Mouse (Mus musculus) lung, postnatal 0 days (tissue): Measurements from ENCODE around the gene Tmem108. TPM values are rescaled to one million over a fixed set of nuclear protein-coding genes. Genes with fewer than 3 reads are reported as not detected.

Source experiments
- ATAC-seq: fragments of 200-750 bp; cut with Nextera tagmentation; 2 replicates; pipeline ENCODE4 v1.8.0; 2017; ENCODE audit warnings: moderate library complexity
- DNase-seq: peaks from one replicate; pipeline ENCODE4 v3.0.0-alpha.2; 2016; ENCODE audit warnings: low spot score
- H3K27ac ChIP-seq: fragments of 300-500 bp; sonication (generic); 2 replicates; pipeline ENCODE4 v1.5.1; 2014; ENCODE audit warnings: antibody characterized with exemption, mild to moderate bottlenecking, low read length, mixed read lengths
- H3K27me3 ChIP-seq: fragments of 300-500 bp; sonication (generic); replicated peaks from 2 replicates; pipeline ENCODE4 v1.6.1; 2014; ENCODE audit warnings: low read length, mixed read lengths; ENCODE audit not compliant: insufficient read depth
- H3K36me3 ChIP-seq: fragments of 300-500 bp; sonication (generic); 2 replicates; pipeline ENCODE4 v1.6.1; 2014; ENCODE audit warnings: low read length, mixed read lengths; ENCODE audit not compliant: insufficient read depth
- H3K4me1 ChIP-seq: fragments of 300-500 bp; sonication (generic); 2 replicates; pipeline ENCODE4 v1.6.1; 2014; ENCODE audit warnings: antibody characterized with exemption, low read depth, low read length, mixed read lengths; ENCODE audit not compliant: insufficient read depth
- H3K4me2 ChIP-seq: fragments of 300-500 bp; sonication (generic); replicated peaks from 2 replicates; pipeline ENCODE4 v1.6.1; 2014; ENCODE audit warnings: low read depth, mild to moderate bottlenecking, low read length, moderate library complexity, mixed read lengths
- H3K4me3 ChIP-seq: fragments of 300-500 bp; sonication (generic); 2 replicates; pipeline ENCODE4 v1.5.1; 2014; ENCODE audit warnings: low read depth, low read length
- H3K9ac ChIP-seq: fragments of 300-500 bp; sonication (generic); replicated peaks from 2 replicates; pipeline ENCODE4 v1.6.1; 2014; ENCODE audit warnings: low read depth, mild to moderate bottlenecking
- H3K9me3 ChIP-seq: fragments of 300-500 bp; sonication (generic); 2 replicates; pipeline ENCODE4 v1.6.1; 2016; ENCODE audit warnings: low read length, mixed read lengths
- CTCF ChIP-seq: IDR thresholded peaks from 2 replicates; pipeline ENCODE4 v1.5.1; 2016; ENCODE audit warnings: antibody characterized with exemption, mild to moderate bottlenecking
- EP300 ChIP-seq: IDR thresholded peaks from 2 replicates; pipeline ENCODE4 v1.6.1; 2016; ENCODE audit warnings: antibody characterized with exemption, mild to moderate bottlenecking, control low read depth
- WGBS: fragments of 180-500 bp; shearing (Covaris S2); extraction: QIAGEN DNeasy Blood & Tissue Kit; methylation state at CpG from one replicate; pipeline ENCODE4 v1.1.7; 2014; 5-methylcytosine and 5-hydroxymethylcytosine counted together
- polyA plus RNA-seq: library from polyadenylated mRNA; unstranded; fragments of >200 nt; fragmentation: Nextera tagmentation; extraction: Ambion mirVana; gene quantifications from 2 replicates; pipeline ENCODE4 v1.2.1, GENCODE M21; 2015

Gene Tmem108
- polyA plus RNA-seq, 1 experiment from 2014 or later, result 7.3 TPM

DNA sequence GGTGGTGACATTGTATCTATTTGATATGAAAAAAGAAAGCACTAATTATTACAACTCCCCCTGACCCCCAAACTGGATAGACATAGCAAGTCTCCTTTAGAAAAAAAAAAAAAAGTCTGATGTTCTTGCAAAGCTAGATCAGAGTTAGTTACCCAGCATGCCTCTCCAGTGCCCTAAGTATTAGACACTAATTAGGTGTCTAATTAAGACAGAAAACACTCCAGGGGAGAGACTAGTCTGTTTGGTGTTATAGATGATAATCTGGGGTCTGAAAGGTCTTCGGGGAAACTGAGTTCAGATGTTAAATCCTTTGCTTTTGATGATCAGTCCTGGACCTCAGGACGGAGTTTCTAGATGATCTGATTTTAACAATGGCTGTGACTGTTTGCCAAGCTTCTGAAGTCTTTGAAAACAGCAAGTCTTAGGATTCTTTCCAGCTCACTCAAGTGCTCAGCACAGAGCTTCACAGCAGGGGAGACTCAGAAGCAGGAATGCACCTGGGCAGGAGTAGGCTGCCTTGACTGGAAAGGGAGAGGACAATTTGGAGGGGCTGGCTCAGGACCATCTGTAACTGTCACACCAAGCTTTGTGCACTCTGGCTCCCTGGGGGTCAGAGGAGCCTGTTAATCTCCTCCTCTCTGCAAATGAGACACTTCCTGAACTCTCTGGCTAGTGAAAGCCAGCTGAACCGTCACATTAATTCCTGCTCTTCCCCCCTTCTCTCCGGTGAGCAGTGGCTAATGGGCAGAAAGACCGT is 187.5 kb downstream of the Tmem108 start:
- no peak for DNase-seq
- Histone ChIP-seq H3K9ac (no peak overlapping the region), H3K9me3 (no peaks in the 10 kb centered on the region), H3K4me2 (no peak overlapping the region), H3K4me1 (no peaks in the 10 kb centered on the region), H3K36me3 (no peaks in the 10 kb centered on the region), H3K4me3 (no peak overlapping the region), H3K27ac (no peak overlapping the region), H3K27me3 (no peaks in the 10 kb centered on the region)
- 7% methylated on average over 5 of the region's 5 CpGs for WGBS
- ATAC-seq, result no peak
- TF ChIP-seq EP300 (no peak), CTCF (no peak)

DNA sequence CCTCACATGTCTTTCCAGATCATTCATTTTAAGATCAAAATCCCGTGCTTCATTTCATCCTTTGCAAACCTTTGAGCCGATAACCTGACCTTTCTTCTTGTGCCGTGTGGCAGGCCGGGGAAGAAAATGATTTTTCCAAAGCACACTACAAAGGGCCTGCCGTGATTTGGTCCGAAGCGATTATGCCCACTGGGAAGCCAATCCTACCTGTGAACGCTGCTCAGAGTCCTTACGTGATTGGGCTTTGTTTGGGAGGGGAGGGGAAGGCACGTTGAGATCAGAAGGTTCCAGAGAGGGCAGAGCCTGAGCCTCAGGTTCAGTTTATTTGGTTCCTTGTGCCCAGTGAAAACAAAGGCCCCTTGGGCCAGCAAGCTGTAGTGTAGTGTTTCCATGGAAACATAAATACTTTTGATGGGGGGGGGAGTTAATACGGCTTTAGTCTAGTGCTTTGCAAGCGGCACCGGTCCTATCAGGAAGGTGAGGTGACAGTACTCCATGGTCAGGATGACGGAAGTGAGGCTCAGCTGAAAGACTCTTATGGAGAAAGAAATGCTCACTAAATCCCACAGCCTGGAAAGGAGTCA is 191.4 kb downstream of the Tmem108 start:
- Histone ChIP-seq H3K27me3 (no peaks in the 10 kb centered on the region), H3K27ac (no peak overlapping the region), H3K9me3 (no peaks in the 10 kb centered on the region), H3K36me3 (no peaks in the 10 kb centered on the region), H3K4me2 (no peak overlapping the region), H3K9ac (no peak overlapping the region), H3K4me1 (no peaks in the 10 kb centered on the region), H3K4me3 (no peak overlapping the region)
- no peak for TF ChIP-seq CTCF
- no peak for TF ChIP-seq EP300
- ATAC-seq (no peak), DNase-seq (no peak)
- WGBS, result 71% methylated on average over 14 of the region's 14 CpGs

DNA sequence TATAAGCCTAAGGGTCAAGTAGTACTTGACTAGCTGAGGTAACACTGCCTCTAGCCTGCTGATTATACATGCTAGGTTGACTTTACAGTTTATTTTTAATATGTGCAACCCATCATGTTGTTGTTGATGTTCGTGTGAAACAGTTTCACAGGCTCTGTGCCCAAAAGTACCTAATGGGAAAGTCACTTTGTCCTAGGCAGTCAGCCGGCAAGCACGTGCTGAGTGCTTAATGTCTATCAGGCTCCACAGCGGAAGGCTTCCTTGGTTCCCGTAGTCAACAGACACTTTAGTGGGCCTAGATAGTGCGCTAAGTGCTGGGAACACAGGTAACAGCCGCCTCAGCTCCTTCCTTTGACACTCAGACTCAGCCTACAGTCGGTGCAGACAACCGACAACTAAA is 192.7 kb downstream of the Tmem108 start:
- H3K4me3 ChIP-seq, result no peak overlapping the region
- H3K36me3 ChIP-seq, result no peaks in the 10 kb centered on the region
- no peak overlapping the region for H3K4me2 ChIP-seq
- no peaks in the 10 kb centered on the region for H3K9me3 ChIP-seq
- no peaks in the 10 kb centered on the region for H3K27me3 ChIP-seq
- TF ChIP-seq EP300 (no peak), CTCF (no peak)
- H3K4me1 ChIP-seq, result no peaks in the 10 kb centered on the region
- 79% methylated on average over 9 of the region's 9 CpGs for WGBS
- DNase-seq (no peak), ATAC-seq (no peak)
- H3K27ac ChIP-seq, result no peak overlapping the region
- H3K9ac ChIP-seq, result no peak overlapping the region

DNA sequence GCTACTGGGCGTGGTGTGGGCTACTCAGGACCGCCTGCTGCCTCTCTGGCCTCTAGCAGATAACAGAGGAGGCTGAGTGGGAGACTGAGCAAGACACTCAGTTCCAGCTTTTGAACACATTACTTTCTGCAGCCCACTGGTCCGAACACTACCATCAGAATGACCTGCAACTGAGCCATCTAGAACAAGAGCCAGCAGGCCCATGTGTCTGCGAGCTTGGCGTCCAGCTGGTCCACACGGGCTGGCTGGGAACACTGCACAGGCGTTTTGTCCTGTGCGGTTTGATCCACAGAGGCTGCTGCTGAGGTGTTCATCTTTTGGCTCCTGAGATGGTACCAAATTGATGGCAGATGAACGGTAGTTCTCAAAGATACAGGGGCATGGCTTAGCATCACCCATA is 196.5 kb downstream of the Tmem108 start:
- Histone ChIP-seq H3K4me2 (no peak overlapping the region), H3K27ac (no peak overlapping the region), H3K36me3 (no peaks in the 10 kb centered on the region), H3K4me1 (no peaks in the 10 kb centered on the region), H3K4me3 (no peak overlapping the region), H3K9ac (no peak overlapping the region), H3K27me3 (no peaks in the 10 kb centered on the region), H3K9me3 (no peaks in the 10 kb centered on the region)
- TF ChIP-seq EP300 (no peak), CTCF (no peak)
- WGBS, result 77% methylated on average over 9 of the region's 9 CpGs
- DNase-seq (no peak), ATAC-seq (no peak)

DNA sequence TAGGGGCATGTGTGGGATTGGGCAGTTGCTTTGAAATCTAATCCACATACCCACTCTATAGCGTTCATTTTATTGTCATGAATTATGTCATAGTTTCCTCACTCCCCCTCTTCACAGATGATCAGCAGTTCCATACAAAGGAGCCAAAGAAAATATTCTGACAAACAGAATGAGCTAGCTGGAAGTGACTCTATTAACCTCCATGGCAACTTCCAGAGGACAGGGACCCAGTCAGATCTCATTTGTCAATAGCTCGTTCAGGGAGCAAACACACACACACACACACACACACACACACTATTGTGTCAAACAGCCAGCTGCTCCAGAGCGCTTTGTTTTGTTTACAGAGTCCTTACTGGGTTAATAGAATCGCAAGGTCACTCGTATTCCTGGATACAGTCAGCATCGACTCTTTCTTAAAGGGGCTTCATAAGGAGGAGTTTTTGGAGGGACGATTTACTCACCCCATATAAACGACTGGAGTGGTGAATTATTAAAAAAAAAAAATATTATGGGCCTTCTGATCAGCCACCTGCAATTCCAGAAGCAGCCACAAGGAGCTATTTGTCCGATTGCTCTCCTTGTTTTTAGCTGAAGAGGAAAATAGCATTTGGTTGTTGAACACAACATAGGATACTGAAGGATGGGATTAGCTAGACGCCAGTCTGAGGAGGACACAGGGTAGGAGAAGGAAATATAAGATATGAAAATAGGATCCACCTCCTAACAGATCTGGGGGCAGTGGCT is 197.6 kb downstream of the Tmem108 start:
- no peaks in the 10 kb centered on the region for H3K9me3 ChIP-seq
- DNase-seq (peak; percentile 68), ATAC-seq (peak; percentile 23; the same call in 1 of the 2 replicates)
- WGBS, result 15% methylated on average over 10 of the region's 10 CpGs
- H3K9ac ChIP-seq, result no peak overlapping the region
- H3K27me3 ChIP-seq, result no peaks in the 10 kb centered on the region
- no peaks in the 10 kb centered on the region for H3K36me3 ChIP-seq
- no peak overlapping the region for H3K4me3 ChIP-seq
- no peak overlapping the region for H3K27ac ChIP-seq
- H3K4me1 ChIP-seq, result no peaks in the 10 kb centered on the region
- TF ChIP-seq CTCF (peak; percentile 69), EP300 (no peak)
- H3K4me2 ChIP-seq, result no peak overlapping the region

GRCm38 (mm10) chr9:103562063-103562462 is 199.6 kb downstream of the Tmem108 start:
- no peaks in the 10 kb centered on the region for H3K9me3 ChIP-seq
- no peak overlapping the region for H3K27ac ChIP-seq
- no peak overlapping the region for H3K4me3 ChIP-seq
- H3K27me3 ChIP-seq, result no peaks in the 10 kb centered on the region
- DNase-seq (no peak), ATAC-seq (no peak)
- no peak overlapping the region for H3K9ac ChIP-seq
- TF ChIP-seq EP300, result no peak
- no peak for TF ChIP-seq CTCF
- 86% methylated on average over 1 of the region's 1 CpGs for WGBS
- no peaks in the 10 kb centered on the region for H3K36me3 ChIP-seq
- H3K4me2 ChIP-seq, result no peak overlapping the region
- H3K4me1 ChIP-seq, result 0 out of 2 replicates have a peak, but pooled peaks cover 4% of the 10 kb centered on the region
